Mouse (Mus musculus) limb, embryonic 12.5 days (tissue): ENCODE data around the gene Wdr25. TPM values are rescaled to one million over a fixed set of nuclear protein-coding genes. Genes with fewer than 3 reads are reported as not detected.

Experiments used
- ATAC-seq: fragments of 200-750 bp; cut with Nextera tagmentation; 2 replicates; pipeline ENCODE4 v1.8.0; 2017; ENCODE audit warnings: low read depth, moderate TSS enrichment; ENCODE audit not compliant: insufficient number of reproducible peaks, insufficient read depth, low FRiP score, low TSS enrichment
- H3K27ac ChIP-seq: fragments of 300-500 bp; sonication (generic); 2 replicates; pipeline ENCODE4 v1.5.1; 2016; ENCODE audit warnings: mild to moderate bottlenecking, moderate library complexity
- H3K27me3 ChIP-seq: fragments of 300-500 bp; sonication (generic); 2 replicates; pipeline ENCODE4 v1.6.1; 2016; ENCODE audit warnings: mild to moderate bottlenecking, moderate library complexity
- H3K36me3 ChIP-seq: fragments of 300-500 bp; sonication (generic); 2 replicates; pipeline ENCODE4 v1.6.1; 2016; ENCODE audit warnings: mild to moderate bottlenecking, moderate library complexity
- H3K4me1 ChIP-seq: fragments of 300-500 bp; sonication (generic); replicated peaks from 2 replicates; pipeline ENCODE4 v1.6.1; 2016
- H3K4me2 ChIP-seq: fragments of 300-500 bp; sonication (generic); 2 replicates; pipeline ENCODE4 v1.6.1; 2016; ENCODE audit warnings: mild to moderate bottlenecking, moderate library complexity
- H3K4me3 ChIP-seq: fragments of 300-500 bp; sonication (generic); replicated peaks from 2 replicates; pipeline ENCODE4 v1.5.1; 2016; ENCODE audit warnings: mild to moderate bottlenecking
- H3K9ac ChIP-seq: fragments of 300-500 bp; sonication (generic); replicated peaks from 2 replicates; pipeline ENCODE4 v1.6.1; 2016; ENCODE audit warnings: mild to moderate bottlenecking, moderate library complexity
- H3K9me3 ChIP-seq: fragments of 300-500 bp; sonication (generic); 2 replicates; pipeline ENCODE4 v1.6.1; 2016; ENCODE audit warnings: mild to moderate bottlenecking, moderate library complexity
- WGBS: fragments of 180-500 bp; shearing (Covaris S2); methylation state at CpG from one replicate; pipeline ENCODE4 v1.1.7; 2016; 5-methylcytosine and 5-hydroxymethylcytosine counted together
- polyA plus RNA-seq: library from polyadenylated mRNA; unstranded; fragments of >200 nt; fragmentation: Nextera tagmentation; extraction: Ambion mirVana; gene quantifications from 2 replicates; pipeline ENCODE4 v1.2.1, GENCODE M21; 2016

The Wdr25 gene
- polyA plus RNA-seq, 1 experiment from 2014 or later: 8.8 TPM

DNA sequence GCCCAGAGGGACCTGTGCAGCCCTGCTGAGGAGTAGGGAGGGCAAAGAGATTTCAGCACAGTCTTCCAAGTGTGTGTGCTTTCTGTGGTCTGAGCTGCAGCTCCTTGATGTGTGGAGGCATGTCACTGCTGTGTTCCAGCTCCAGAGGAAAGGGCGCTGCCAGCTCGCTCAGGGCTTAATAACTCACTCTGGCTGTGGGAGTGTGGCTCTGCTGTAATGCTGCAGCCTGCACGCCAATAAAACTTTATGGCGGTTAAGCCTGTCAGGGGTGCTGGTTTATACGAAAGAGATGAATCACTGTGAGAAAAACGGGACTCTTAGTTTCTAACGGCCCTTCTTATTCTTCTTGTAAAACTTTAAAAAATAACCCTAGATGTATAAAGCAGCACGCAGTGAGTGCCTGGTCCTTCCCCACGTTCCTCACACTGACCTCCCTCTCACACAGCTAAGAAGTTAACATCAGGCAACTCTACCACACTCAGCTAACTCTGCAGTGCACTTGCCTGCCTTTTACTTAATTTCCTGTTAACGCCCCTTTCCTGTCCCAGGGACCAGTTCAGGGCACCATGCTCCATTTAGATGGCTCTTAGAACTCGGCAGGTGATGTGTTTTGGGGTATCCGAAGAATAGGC is 21.4 kb downstream of the Wdr25 start:
- no peak overlapping the region for H3K9ac ChIP-seq
- WGBS: 10% methylated on average over 12 of the region's 12 CpGs

DNA sequence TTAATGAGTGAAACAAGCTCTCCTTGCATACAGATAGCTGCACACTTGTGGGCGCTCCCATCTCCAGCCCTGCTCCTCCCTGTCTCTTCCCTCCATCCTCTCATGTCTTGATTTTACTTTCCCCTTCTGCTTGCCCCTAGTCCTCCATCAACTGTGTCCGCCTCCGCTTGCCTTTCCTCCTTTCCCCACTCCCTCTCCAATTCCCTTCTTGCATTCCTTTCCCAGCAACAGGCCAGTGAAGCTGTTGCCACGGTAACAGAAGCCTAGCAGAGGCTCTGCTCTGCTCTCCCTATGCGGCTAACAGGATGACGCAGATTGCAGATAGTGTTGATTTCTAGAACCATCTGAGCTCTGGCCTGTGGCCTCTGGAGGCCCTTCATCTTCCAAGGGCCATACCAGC is 22.5 kb downstream of the Wdr25 start:
- Histone ChIP-seq H3K9ac (no peak overlapping the region), H3K36me3 (no peaks in the 10 kb centered on the region), H3K4me2 (peak overlapping the region; percentile 39), H3K4me3 (no peak overlapping the region), H3K27me3 (peaks cover 6% of the 10 kb centered on the region; the same call in 1 of the 2 replicates), H3K9me3 (no peaks in the 10 kb centered on the region), H3K4me1 (peaks cover 75% of the 10 kb centered on the region), H3K27ac (peak overlapping the region; percentile 80)
- ATAC-seq: no peak
- 16% methylated on average over 6 of the region's 6 CpGs for WGBS

More for the DNA sequence above, 21.4 kb downstream of the Wdr25 start:
- H3K4me2 ChIP-seq: peak overlapping the region; percentile 39
- H3K27ac ChIP-seq: peak overlapping the region; percentile 80
- peaks cover 6% of the 10 kb centered on the region; the same call in 1 of the 2 replicates for H3K27me3 ChIP-seq
- H3K9me3 ChIP-seq: no peaks in the 10 kb centered on the region
- no peak overlapping the region for H3K4me3 ChIP-seq
- ATAC-seq: peak; percentile 61
- peaks cover 79% of the 10 kb centered on the region for H3K4me1 ChIP-seq
- H3K36me3 ChIP-seq: no peaks in the 10 kb centered on the region

GRCm38 (mm10) chr12:108916447-108917042 is 23.1 kb downstream of the Wdr25 start:
- Histone ChIP-seq H3K9me3 (no peaks in the 10 kb centered on the region), H3K4me3 (no peak overlapping the region), H3K4me2 (peak overlapping the region; percentile 3; the same call in 1 of the 2 replicates), H3K4me1 (peaks cover 75% of the 10 kb centered on the region), H3K9ac (no peak overlapping the region), H3K36me3 (no peaks in the 10 kb centered on the region), H3K27ac (peak overlapping the region; percentile 57), H3K27me3 (peaks cover 6% of the 10 kb centered on the region; the same call in 1 of the 2 replicates)
- no peak for ATAC-seq
- 39% methylated on average over 7 of the region's 7 CpGs for WGBS

GRCm38 (mm10) chr12:108917509-108917908 is 24.1 kb downstream of the Wdr25 start:
- Histone ChIP-seq H3K36me3 (no peaks in the 10 kb centered on the region), H3K9me3 (no peaks in the 10 kb centered on the region), H3K4me2 (peak overlapping the region; percentile 27), H3K27ac (no peak overlapping the region), H3K9ac (no peak overlapping the region), H3K4me3 (no peak overlapping the region), H3K4me1 (peaks cover 67% of the 10 kb centered on the region), H3K27me3 (peaks cover 6% of the 10 kb centered on the region; the same call in 1 of the 2 replicates)
- ATAC-seq: no peak
- 36% methylated on average over 9 of the region's 9 CpGs for WGBS

- H3K4me1 ChIP-seq: peaks cover 54% of the 10 kb centered on the region
- H3K9ac ChIP-seq: no peak overlapping the region
Measured at GRCm38 (mm10) chr12:108918753-108919152, 25.3 kb downstream of the Wdr25 start.

GRCm38 (mm10) chr12:108926606-108927111 is 33.2 kb downstream of the Wdr25 start:
- Histone ChIP-seq H3K4me1 (peaks cover 11% of the 10 kb centered on the region; the same call in 1 of the 2 replicates), H3K36me3 (no peaks in the 10 kb centered on the region), H3K27me3 (peaks cover 4% of the 10 kb centered on the region; the same call in 1 of the 2 replicates), H3K4me3 (no peak overlapping the region), H3K4me2 (no peak overlapping the region), H3K9me3 (no peaks in the 10 kb centered on the region), H3K9ac (no peak overlapping the region), H3K27ac (no peak overlapping the region)
- 70% methylated on average over 9 of the region's 11 CpGs for WGBS
- no peak for ATAC-seq

More at GRCm38 (mm10) chr12:108918753-108919152, 25.3 kb downstream of the Wdr25 start:
- WGBS: 63% methylated on average over 4 of the region's 4 CpGs
- Histone ChIP-seq H3K36me3 (no peaks in the 10 kb centered on the region), H3K27ac (no peak overlapping the region), H3K27me3 (no peaks in the 10 kb centered on the region), H3K4me3 (no peak overlapping the region), H3K9me3 (no peaks in the 10 kb centered on the region), H3K4me2 (no peak overlapping the region)
- no peak for ATAC-seq

DNA sequence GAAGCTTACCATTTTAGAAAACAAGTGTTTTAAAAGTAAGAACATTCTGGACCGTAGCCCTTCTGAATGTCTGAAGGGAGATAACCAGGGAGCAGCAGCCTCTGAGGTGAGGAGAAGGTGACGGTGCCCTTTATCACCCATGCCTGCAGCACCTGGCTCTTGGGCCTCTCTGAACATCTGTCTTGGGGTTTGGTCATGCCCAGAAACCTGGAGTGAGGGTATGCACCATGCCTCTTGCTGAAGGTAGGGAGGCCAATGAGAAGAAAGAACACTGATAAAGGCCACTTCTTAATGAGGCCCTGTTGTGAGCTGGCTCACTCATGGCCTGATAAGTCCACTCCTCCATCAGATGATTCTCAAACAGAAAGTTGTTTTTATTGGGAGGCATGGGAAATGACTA is 34.8 kb downstream of the Wdr25 start:
- H3K4me3 ChIP-seq: no peak overlapping the region
- H3K9me3 ChIP-seq: no peaks in the 10 kb centered on the region
- no peak overlapping the region for H3K27ac ChIP-seq
- WGBS: 71% methylated on average over 2 of the region's 2 CpGs
- H3K9ac ChIP-seq: no peak overlapping the region
- H3K36me3 ChIP-seq: no peaks in the 10 kb centered on the region
- H3K4me1 ChIP-seq: peaks cover 15% of the 10 kb centered on the region; the same call in 1 of the 2 replicates
- no peak for ATAC-seq
- H3K27me3 ChIP-seq: peaks cover 4% of the 10 kb centered on the region; the same call in 1 of the 2 replicates
- H3K4me2 ChIP-seq: no peak overlapping the region

DNA sequence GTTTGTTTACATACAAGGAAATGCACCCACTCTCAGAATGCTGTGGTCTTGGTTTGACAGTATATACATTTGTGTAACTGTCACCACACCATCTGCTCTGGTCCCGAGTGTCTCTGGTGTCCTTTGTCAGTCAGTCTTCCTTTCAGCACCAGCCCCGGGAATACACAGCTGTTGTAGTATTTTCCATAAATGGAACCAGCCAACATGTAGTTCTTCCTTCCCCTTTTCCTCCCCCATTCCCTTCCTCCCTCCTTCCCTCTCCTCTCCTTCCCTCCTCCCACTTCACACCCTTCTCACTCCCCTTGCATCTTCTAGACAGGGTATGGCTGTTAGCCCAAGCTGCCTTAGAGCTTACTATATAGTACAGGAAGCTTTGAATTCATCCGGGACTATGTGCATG is 36.0 kb downstream of the Wdr25 start:
- H3K36me3 ChIP-seq: no peaks in the 10 kb centered on the region
- ATAC-seq: no peak
- peaks cover under 1% of the 10 kb centered on the region; the same call in 1 of the 2 replicates for H3K27me3 ChIP-seq
- H3K27ac ChIP-seq: no peak overlapping the region
- H3K9ac ChIP-seq: no peak overlapping the region
- H3K4me1 ChIP-seq: peaks cover 24% of the 10 kb centered on the region
- no peak overlapping the region for H3K4me3 ChIP-seq
- no peaks in the 10 kb centered on the region for H3K9me3 ChIP-seq
- no peak overlapping the region for H3K4me2 ChIP-seq
- 73% methylated on average over 3 of the region's 3 CpGs for WGBS

GRCm38 (mm10) chr12:108931341-108932053 is 38.1 kb downstream of the Wdr25 start:
- WGBS: 67% methylated on average over 7 of the region's 7 CpGs
- Histone ChIP-seq H3K4me1 (peaks cover 21% of the 10 kb centered on the region), H3K9ac (no peak overlapping the region), H3K4me3 (no peak overlapping the region), H3K4me2 (no peak overlapping the region), H3K36me3 (no peaks in the 10 kb centered on the region), H3K27ac (no peak overlapping the region), H3K27me3 (no peaks in the 10 kb centered on the region), H3K9me3 (no peaks in the 10 kb centered on the region)
- ATAC-seq: no peak

DNA sequence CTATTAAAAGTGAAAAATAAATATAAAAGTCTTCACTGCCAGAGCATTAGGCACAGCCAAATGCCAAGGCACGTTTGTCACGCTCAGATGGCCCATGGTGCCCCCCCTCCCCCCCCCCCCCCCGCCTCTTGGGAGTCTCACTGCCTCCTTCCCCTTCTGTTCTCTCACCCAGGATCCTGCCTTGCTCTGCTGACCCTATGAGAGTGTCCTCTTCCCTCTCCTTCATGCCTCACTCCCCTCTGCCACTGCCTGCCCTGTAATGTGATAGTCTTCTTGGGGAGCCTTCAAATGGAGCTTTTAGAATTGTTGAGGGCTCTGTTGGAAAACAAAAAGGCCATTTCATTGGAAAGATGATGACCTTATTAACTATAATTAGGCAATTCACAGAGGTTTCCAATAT is 38.7 kb downstream of the Wdr25 start:
- peaks cover 25% of the 10 kb centered on the region for H3K4me1 ChIP-seq
- 30% methylated on average over 2 of the region's 3 CpGs for WGBS
- H3K36me3 ChIP-seq: no peaks in the 10 kb centered on the region
- no peaks in the 10 kb centered on the region for H3K9me3 ChIP-seq
- no peak overlapping the region for H3K4me3 ChIP-seq
- H3K27me3 ChIP-seq: no peaks in the 10 kb centered on the region
- ATAC-seq: no peak
- H3K9ac ChIP-seq: no peak overlapping the region
- H3K27ac ChIP-seq: no peak overlapping the region
- no peak overlapping the region for H3K4me2 ChIP-seq

GRCm38 (mm10) chr12:108934231-108934630 is 40.8 kb downstream of the Wdr25 start:
- no peaks in the 10 kb centered on the region for H3K36me3 ChIP-seq
- 69% methylated on average over 6 of the region's 6 CpGs for WGBS
- ATAC-seq: no peak
- no peaks in the 10 kb centered on the region for H3K9me3 ChIP-seq
- no peak overlapping the region for H3K4me3 ChIP-seq
- peaks cover 24% of the 10 kb centered on the region for H3K4me1 ChIP-seq
- peak overlapping the region; percentile 62; the same call in 1 of the 2 replicates for H3K27ac ChIP-seq
- no peaks in the 10 kb centered on the region for H3K27me3 ChIP-seq
- no peak overlapping the region for H3K9ac ChIP-seq
- H3K4me2 ChIP-seq: no peak overlapping the region
